Mouse (Mus musculus) kidney, adult 2 months (tissue): ENCODE measurements around the gene Rpl23a. TPM values are rescaled to one million over a fixed set of nuclear protein-coding genes. Genes with fewer than 3 reads are reported as not detected.
A peak's percentile ranks its signal among the peaks of the same experiment; 100 is the strongest.

Experiments used
- DNase-seq: peaks from one replicate; pipeline ENCODE4 v3.0.0; 2021
- H3K27ac ChIP-seq: fragments of 200-500 bp; 2 replicates; pipeline ENCODE4 v1.5.1; 2012; ENCODE audit warnings: low read depth, low read length, control low read depth, inconsistent platforms; ENCODE audit not compliant: insufficient read depth
- H3K27me3 ChIP-seq: fragments of 200-500 bp; replicated peaks from 2 replicates; pipeline ENCODE4 v1.6.1; 2012; ENCODE audit warnings: mild to moderate bottlenecking, moderate library complexity, low read length, inconsistent platforms; ENCODE audit not compliant: control insufficient read depth, insufficient read depth
- H3K36me3 ChIP-seq: fragments of 200-500 bp; 2 replicates; pipeline ENCODE4 v1.6.1; 2012; ENCODE audit warnings: mild to moderate bottlenecking, moderate library complexity, low read length, inconsistent platforms; ENCODE audit not compliant: control insufficient read depth, insufficient read depth
- H3K4me1 ChIP-seq: fragments of 200-500 bp; 2 replicates; pipeline ENCODE4 v1.6.1; 2011; ENCODE audit warnings: low read length; ENCODE audit not compliant: control insufficient read depth, insufficient read depth
- H3K4me3 ChIP-seq: fragments of 200-500 bp; 2 replicates; pipeline ENCODE4 v1.5.1; 2011; ENCODE audit warnings: mild to moderate bottlenecking, low read depth, low read length, control low read depth; ENCODE audit not compliant: insufficient read depth
- CTCF ChIP-seq: fragments of 200-500 bp; conservative IDR thresholded peaks from 2 replicates; pipeline ENCODE4 v1.5.1; 2011; ENCODE audit warnings: low read depth, mild to moderate bottlenecking, control low read depth, low read length, moderate library complexity, mixed read lengths; ENCODE audit not compliant: insufficient read depth, insufficient read length
- POLR2A ChIP-seq: fragments of 200-500 bp; IDR thresholded peaks from one replicate; pipeline ENCODE4 v1.6.1; 2011; ENCODE audit warnings: low read depth, low read length, control low read depth
- WGBS: fragments of 180-500 bp; shearing (Covaris S2); methylation state at CpG from one replicate; pipeline ENCODE4 v1.1.7; 2018; 5-methylcytosine and 5-hydroxymethylcytosine counted together
- polyA plus RNA-seq: library from polyadenylated mRNA; depleted of rRNA; stranded (reverse); fragments of >200 nt; gene quantifications from 2 replicates; pipeline ENCODE4 v1.2.3, GENCODE M21; 2012

Rpl23a gene
- polyA plus RNA-seq, 1 experiment, result 278 TPM

GRCm38 (mm10) chr11:78177903-78178858 is 5.2 kb downstream of the Rpl23a start:
- WGBS, result under 1% methylated on average over 83 of the region's 84 CpGs
- peaks cover 13% of the 10 kb centered on the region; the same call in 1 of the 2 replicates for H3K4me1 ChIP-seq
- peak; percentile 97 for DNase-seq

DNA sequence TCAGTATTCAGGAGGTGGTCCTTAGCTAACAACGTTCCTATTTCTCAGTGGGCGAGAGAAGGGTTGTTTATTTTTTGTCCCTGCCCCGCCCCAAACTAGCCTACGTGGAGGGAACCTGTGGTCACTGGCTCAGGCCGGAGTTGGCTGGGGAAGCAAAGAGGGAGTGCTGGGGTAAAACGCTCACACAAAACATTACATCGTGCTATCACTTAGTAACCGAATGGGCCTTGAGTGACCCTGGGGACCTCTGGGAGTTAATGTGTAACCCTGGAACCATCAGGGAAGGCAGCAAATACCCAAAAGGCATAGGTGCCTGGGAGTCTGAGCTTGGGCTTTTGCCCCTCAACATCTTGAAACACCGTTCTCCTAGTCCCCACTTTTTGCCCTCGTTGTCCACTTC is 5.9 kb downstream of the Rpl23a start:
- peaks cover 4% of the 10 kb centered on the region; the same call in 1 of the 2 replicates for H3K36me3 ChIP-seq
- peak; percentile 95 for DNase-seq
- no peaks in the 10 kb centered on the region for H3K27me3 ChIP-seq
- WGBS, result 1% methylated on average over 10 of the region's 10 CpGs
- peaks cover 13% of the 10 kb centered on the region; the same call in 1 of the 2 replicates for H3K4me1 ChIP-seq
- TF ChIP-seq CTCF (no peak), POLR2A (no peak)
- peak overlapping the region; percentile 83 for H3K4me3 ChIP-seq
- H3K27ac ChIP-seq, result peak overlapping the region; percentile 93

More at GRCm38 (mm10) chr11:78177903-78178858, 5.2 kb downstream of the Rpl23a start:
- no peaks in the 10 kb centered on the region for H3K27me3 ChIP-seq
- H3K36me3 ChIP-seq, result peaks cover 4% of the 10 kb centered on the region; the same call in 1 of the 2 replicates
- peak overlapping the region; percentile 98 for H3K27ac ChIP-seq
- H3K4me3 ChIP-seq, result peak overlapping the region; percentile 88
- TF ChIP-seq POLR2A (peak; percentile 22), CTCF (peak; percentile 97)

DNA sequence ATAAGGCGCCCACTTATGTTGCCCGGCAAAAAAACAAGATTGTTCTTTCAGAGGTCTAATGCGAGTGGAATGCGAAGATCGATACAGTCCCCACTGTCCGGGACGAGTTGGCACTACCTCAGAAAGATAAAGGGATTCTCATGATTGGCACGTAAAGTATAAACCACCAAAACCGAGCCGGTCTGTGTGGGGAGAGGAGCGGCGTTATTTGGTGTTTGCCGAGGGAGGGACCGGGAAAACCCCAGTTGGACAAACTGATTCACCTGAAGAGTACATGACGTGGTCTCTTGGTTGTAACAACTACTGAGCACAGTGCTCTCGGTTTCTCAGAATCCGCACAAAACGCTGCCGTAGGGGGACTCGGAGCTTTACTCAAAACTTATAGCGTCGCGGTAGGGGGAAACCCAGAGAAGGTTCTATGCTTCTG is 6.5 kb downstream of the Rpl23a start:
- H3K36me3 ChIP-seq, result peaks cover 4% of the 10 kb centered on the region; the same call in 1 of the 2 replicates
- WGBS, result under 1% methylated on average over 23 of the region's 23 CpGs
- no peak for DNase-seq
- H3K4me3 ChIP-seq, result peak overlapping the region; percentile 83
- H3K27ac ChIP-seq, result peak overlapping the region; percentile 93
- H3K4me1 ChIP-seq, result peaks cover 13% of the 10 kb centered on the region; the same call in 1 of the 2 replicates
- H3K27me3 ChIP-seq, result no peaks in the 10 kb centered on the region
- TF ChIP-seq POLR2A (no peak), CTCF (no peak)

- Histone ChIP-seq H3K4me1 (peaks cover 13% of the 10 kb centered on the region; the same call in 1 of the 2 replicates), H3K27me3 (no peaks in the 10 kb centered on the region), H3K36me3 (0 out of 2 replicates have a peak, but pooled peaks cover 4% of the 10 kb centered on the region), H3K27ac (peak within 1 kb of the TSS; percentile 93), H3K4me3 (peak within 1 kb of the TSS; percentile 83)
- DNase-seq, result peak; percentile 98
- under 1% methylated on average over 32 of the region's 32 CpGs for WGBS
- TF ChIP-seq CTCF (no peak), POLR2A (peak; percentile 3)
Measured at GRCm38 (mm10) chr11:78176402-78176862, 7.0 kb downstream of the Rpl23a start, which contains the start of the genes Nek8 and Tlcd1. Gene Nek8, minus strand, starts transcription at chr11:78176675. Gene Tlcd1, plus strand, starts transcription at chr11:78176711.

DNA sequence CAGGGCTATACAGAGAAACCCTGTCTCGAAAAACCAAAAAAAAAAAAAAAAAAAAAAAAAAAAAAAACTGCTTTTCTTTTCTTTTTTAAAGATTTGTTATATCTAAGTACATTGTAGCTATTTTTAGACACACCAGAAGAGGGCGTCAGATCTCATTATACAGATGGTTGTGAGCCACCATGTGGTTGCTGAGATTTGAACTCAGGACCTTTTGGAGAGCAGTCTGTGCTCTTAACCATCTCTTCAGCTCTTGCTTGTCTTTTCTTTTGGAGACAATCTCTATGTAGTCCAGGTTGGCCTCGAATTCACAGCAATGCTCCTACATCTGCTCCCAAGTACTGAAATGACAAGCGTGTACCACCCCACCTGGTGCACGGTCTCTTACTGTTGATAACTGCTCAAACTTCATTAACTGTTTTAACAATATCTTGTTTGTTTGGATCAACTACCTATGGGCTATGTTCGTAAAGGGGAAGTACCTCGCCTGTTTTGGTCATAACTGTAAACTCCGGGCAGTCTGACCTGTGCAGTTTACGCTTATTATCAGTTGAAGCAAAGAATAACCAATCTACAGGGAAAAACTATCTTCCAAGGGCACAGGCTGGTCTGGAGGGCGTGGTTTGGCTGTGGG is 7.5 kb downstream of the Rpl23a start:
- H3K4me3 ChIP-seq, result peak overlapping the region; percentile 83
- H3K36me3 ChIP-seq, result 0 out of 2 replicates have a peak, but pooled peaks cover 4% of the 10 kb centered on the region
- no peaks in the 10 kb centered on the region for H3K27me3 ChIP-seq
- peak overlapping the region; percentile 86 for H3K27ac ChIP-seq
- no peak for DNase-seq
- no peak for TF ChIP-seq CTCF
- TF ChIP-seq POLR2A, result peak; percentile 7
- H3K4me1 ChIP-seq, result peaks cover 13% of the 10 kb centered on the region; the same call in 1 of the 2 replicates
- 7% methylated on average over 10 of the region's 10 CpGs for WGBS

DNA sequence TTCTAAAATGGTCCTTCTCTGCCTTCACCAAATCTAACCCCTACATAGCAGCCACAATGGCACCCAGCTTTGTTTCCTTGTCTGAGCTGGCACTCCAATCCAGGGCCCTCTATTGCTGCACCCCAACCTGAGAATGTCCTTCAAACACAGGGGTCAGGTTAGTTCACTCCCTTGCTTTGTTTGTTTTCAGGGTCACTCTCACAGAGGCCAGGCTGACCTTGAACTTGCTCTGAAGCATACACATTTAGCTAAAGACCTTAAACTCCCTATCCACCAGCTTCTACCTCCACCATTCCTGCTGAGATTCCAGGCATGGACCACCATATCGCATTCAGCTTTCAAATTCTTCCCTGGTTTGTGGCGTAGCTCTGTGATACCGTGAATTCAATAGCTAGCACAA is 8.9 kb downstream of the Rpl23a start:
- no peak for DNase-seq
- Histone ChIP-seq H3K27me3 (no peaks in the 10 kb centered on the region), H3K27ac (peak overlapping the region; percentile 78), H3K4me3 (no peak overlapping the region), H3K36me3 (no peaks in the 10 kb centered on the region), H3K4me1 (peaks cover 8% of the 10 kb centered on the region; the same call in 1 of the 2 replicates)
- no peak for TF ChIP-seq POLR2A
- TF ChIP-seq CTCF, result no peak
- 74% methylated on average over 3 of the region's 3 CpGs for WGBS
